Mouse (Mus musculus): ENCODE results near the gene Egfl8. TPM values are rescaled to one million over a fixed set of nuclear protein-coding genes. Genes with fewer than 3 reads are reported as not detected.

Egfl8 gene
- total and polyA plus RNA-seq, 2 experiments from 2014 or later = 3.5 to 7.4 TPM

- H3K4me2 ChIP-seq (ENCODE audit: low read depth, low read length) = no peak overlapping the region
- no peak overlapping the region for H3K4me3 ChIP-seq (ENCODE audit: low read length)
- WGBS = 64% methylated on average over 3 of the region's 3 CpGs
- H3K36me3 ChIP-seq (ENCODE audit: insufficient read depth, low read length) = no peaks in the 10 kb centered on the region
- no peaks in the 10 kb centered on the region for H3K9me3 ChIP-seq (ENCODE audit: low read length)
- peaks cover 5% of the 10 kb centered on the region; the same call in 1 of the 2 replicates for H3K27me3 ChIP-seq (ENCODE audit: insufficient read depth, low read length)
- DNase-seq (ENCODE audit: low spot score) (no peak), ATAC-seq (no peak)
- H3K4me1 ChIP-seq (ENCODE audit: insufficient read depth, low read length) = peaks cover 10% of the 10 kb centered on the region; the same call in 1 of the 2 replicates
- H3K27ac ChIP-seq = no peak overlapping the region
- H3K9ac ChIP-seq (replicated peaks; ENCODE audit: low read length) = no peak overlapping the region
- TF ChIP-seq CTCF (IDR thresholded peaks at IDR 0.05; ENCODE audit: low read depth) = no peak
Observed at GRCm38 (mm10) chr17:34659897-34660214, 44.1 kb upstream of the Egfl8 start.

DNA sequence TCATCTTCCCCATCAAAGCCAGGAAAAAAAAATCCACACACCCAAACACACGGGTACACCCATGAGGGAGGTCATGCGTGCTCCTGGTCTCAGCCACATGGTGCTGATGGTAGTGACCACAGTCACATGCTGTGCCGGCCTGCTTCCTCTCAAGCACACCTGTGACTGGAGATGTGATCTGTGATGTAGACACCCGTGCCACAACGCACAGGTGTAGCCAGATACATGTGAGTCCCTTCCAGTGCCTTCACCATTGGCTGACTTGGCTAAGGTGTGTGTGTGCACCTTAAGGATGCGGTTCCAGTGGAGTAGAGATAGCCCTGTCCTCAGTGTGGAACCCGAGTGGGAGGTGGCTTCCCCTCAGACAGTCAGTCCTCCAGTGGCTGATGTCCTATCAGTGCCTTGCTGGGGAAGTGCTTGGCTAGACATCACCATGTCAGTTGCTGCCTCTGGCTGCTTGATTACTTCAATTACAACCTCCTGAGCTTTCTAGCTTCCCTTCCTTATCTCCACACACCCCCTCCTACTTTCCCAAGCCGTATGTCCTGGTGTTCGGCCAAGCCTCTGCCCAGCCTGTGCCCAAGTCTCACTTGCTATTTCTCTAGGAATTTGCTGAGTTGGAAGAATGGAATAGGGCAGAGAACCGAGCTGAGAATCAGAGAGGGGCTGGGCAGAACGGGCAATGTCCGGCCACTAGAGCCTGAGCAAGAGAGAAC is 43.6 kb upstream of the Egfl8 start:
- WGBS = 64% methylated on average over 12 of the region's 12 CpGs

GRCm38 (mm10) chr17:34658591-34658990 is 42.8 kb upstream of the Egfl8 start:
- 84% methylated on average over 3 of the region's 3 CpGs for WGBS
- no peak overlapping the region for H3K4me3 ChIP-seq (ENCODE audit: low read length)
- no peaks in the 10 kb centered on the region for H3K9me3 ChIP-seq (ENCODE audit: low read length)
- no peak for DNase-seq (ENCODE audit: low spot score)
- H3K36me3 ChIP-seq (ENCODE audit: insufficient read depth, low read length) = peaks cover 3% of the 10 kb centered on the region; the same call in 1 of the 2 replicates
- H3K4me2 ChIP-seq (ENCODE audit: low read depth, low read length) = no peak overlapping the region
- ATAC-seq = no peak
- H3K4me1 ChIP-seq (ENCODE audit: insufficient read depth, low read length) = peaks cover 10% of the 10 kb centered on the region; the same call in 1 of the 2 replicates
- H3K9ac ChIP-seq (replicated peaks; ENCODE audit: low read length) = no peak overlapping the region
- no peak for TF ChIP-seq CTCF (IDR thresholded peaks at IDR 0.05; ENCODE audit: low read depth)
- H3K27me3 ChIP-seq (ENCODE audit: insufficient read depth, low read length) = peaks cover 5% of the 10 kb centered on the region; the same call in 1 of the 2 replicates
- no peak overlapping the region for H3K27ac ChIP-seq

More for the DNA sequence above, 43.6 kb upstream of the Egfl8 start:
- peaks cover 5% of the 10 kb centered on the region; the same call in 1 of the 2 replicates for H3K27me3 ChIP-seq (ENCODE audit: insufficient read depth, low read length)
- no peak overlapping the region for H3K9ac ChIP-seq (replicated peaks; ENCODE audit: low read length)
- ATAC-seq = no peak
- DNase-seq (ENCODE audit: low spot score) = no peak
- TF ChIP-seq CTCF (IDR thresholded peaks at IDR 0.05; ENCODE audit: low read depth) = no peak
- H3K27ac ChIP-seq = no peak overlapping the region
- H3K4me2 ChIP-seq (ENCODE audit: low read depth, low read length) = no peak overlapping the region
- peaks cover 10% of the 10 kb centered on the region; the same call in 1 of the 2 replicates for H3K4me1 ChIP-seq (ENCODE audit: insufficient read depth, low read length)
- no peak overlapping the region for H3K4me3 ChIP-seq (ENCODE audit: low read length)
- no peaks in the 10 kb centered on the region; the same call in 1 of the 2 replicates for H3K36me3 ChIP-seq (ENCODE audit: insufficient read depth, low read length)
- no peaks in the 10 kb centered on the region for H3K9me3 ChIP-seq (ENCODE audit: low read length)

- H3K4me2 ChIP-seq (ENCODE audit: low read depth, low read length) = no peak overlapping the region
- no peak overlapping the region for H3K9ac ChIP-seq (replicated peaks; ENCODE audit: low read length)
- ATAC-seq = no peak
- no peak for TF ChIP-seq CTCF (IDR thresholded peaks at IDR 0.05; ENCODE audit: low read depth)
- H3K36me3 ChIP-seq (ENCODE audit: insufficient read depth, low read length) = peaks cover 7% of the 10 kb centered on the region
- WGBS = 85% methylated on average over 2 of the region's 2 CpGs
- no peak overlapping the region for H3K4me3 ChIP-seq (ENCODE audit: low read length)
- H3K27me3 ChIP-seq (ENCODE audit: insufficient read depth, low read length) = peaks cover 5% of the 10 kb centered on the region; the same call in 1 of the 2 replicates
- no peak for DNase-seq (ENCODE audit: low spot score)
- no peak overlapping the region for H3K27ac ChIP-seq
- no peaks in the 10 kb centered on the region for H3K9me3 ChIP-seq (ENCODE audit: low read length)
- H3K4me1 ChIP-seq (ENCODE audit: insufficient read depth, low read length) = peaks cover 10% of the 10 kb centered on the region; the same call in 1 of the 2 replicates
Observed at GRCm38 (mm10) chr17:34658145-34658544, 42.4 kb upstream of the Egfl8 start.

- Histone ChIP-seq H3K4me1 (ENCODE audit: insufficient read depth, low read length) (peaks cover 10% of the 10 kb centered on the region; the same call in 1 of the 2 replicates), H3K4me3 (ENCODE audit: low read length) (no peak overlapping the region), H3K27me3 (ENCODE audit: insufficient read depth, low read length) (peaks cover 5% of the 10 kb centered on the region; the same call in 1 of the 2 replicates), H3K9me3 (ENCODE audit: low read length) (no peaks in the 10 kb centered on the region), H3K27ac (no peak overlapping the region), H3K4me2 (ENCODE audit: low read depth, low read length) (no peak overlapping the region), H3K36me3 (ENCODE audit: insufficient read depth, low read length) (peaks cover 16% of the 10 kb centered on the region), H3K9ac (replicated peaks; ENCODE audit: low read length) (no peak overlapping the region)
- 33% methylated on average over 2 of the region's 2 CpGs for whole genome bisulfite sequencing
- ATAC-seq (no peak), DNase-seq (ENCODE audit: low spot score) (no peak)
- TF ChIP-seq CTCF (IDR thresholded peaks at IDR 0.05; ENCODE audit: low read depth) = no peak
Observed at GRCm38 (mm10) chr17:34657271-34657670, 41.5 kb upstream of the Egfl8 start.

- 29% methylated on average over 8 of the region's 8 CpGs for WGBS
- no peaks in the 10 kb centered on the region for H3K9me3 ChIP-seq (ENCODE audit: low read length)
- no peak overlapping the region for H3K4me2 ChIP-seq (ENCODE audit: low read depth, low read length)
- H3K4me1 ChIP-seq (ENCODE audit: insufficient read depth, low read length) = peaks cover 10% of the 10 kb centered on the region; the same call in 1 of the 2 replicates
- no peak overlapping the region for H3K9ac ChIP-seq (replicated peaks; ENCODE audit: low read length)
- H3K36me3 ChIP-seq (ENCODE audit: insufficient read depth, low read length) = peaks cover 21% of the 10 kb centered on the region
- TF ChIP-seq CTCF (IDR thresholded peaks at IDR 0.05; ENCODE audit: low read depth) = no peak
- ATAC-seq (no peak), DNase-seq (ENCODE audit: low spot score) (no peak)
- H3K27ac ChIP-seq = no peak overlapping the region
- H3K27me3 ChIP-seq (ENCODE audit: insufficient read depth, low read length) = peaks cover 5% of the 10 kb centered on the region; the same call in 1 of the 2 replicates
- no peak overlapping the region for H3K4me3 ChIP-seq (ENCODE audit: low read length)
Observed at GRCm38 (mm10) chr17:34656666-34657065, 40.9 kb upstream of the Egfl8 start.

DNA sequence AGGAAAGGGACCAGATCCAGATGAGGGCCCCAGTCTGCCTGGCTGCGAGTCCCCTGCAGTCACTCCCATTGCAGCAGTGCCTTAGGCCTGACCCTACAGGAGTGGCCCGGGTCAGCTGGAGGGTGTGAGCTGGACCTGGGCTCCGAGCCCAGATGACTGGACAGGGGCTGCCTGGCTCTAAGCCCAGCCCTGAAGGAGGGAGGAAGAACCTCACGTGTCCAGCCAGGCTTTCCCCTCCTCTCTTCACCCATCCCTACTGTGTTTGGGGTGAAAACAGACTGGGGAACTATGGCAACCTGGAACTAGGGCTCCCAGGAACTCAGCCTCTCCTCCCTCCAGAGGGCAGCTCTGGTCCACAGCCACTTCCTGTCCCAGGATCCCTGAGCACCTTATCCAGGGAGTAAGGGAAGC is 39.8 kb upstream of the Egfl8 start:
- Histone ChIP-seq H3K4me2 (ENCODE audit: low read depth, low read length) (no peak overlapping the region), H3K4me3 (ENCODE audit: low read length) (no peak overlapping the region), H3K9ac (replicated peaks; ENCODE audit: low read length) (no peak overlapping the region), H3K27me3 (ENCODE audit: insufficient read depth, low read length) (peaks cover under 1% of the 10 kb centered on the region; the same call in 1 of the 2 replicates), H3K4me1 (ENCODE audit: insufficient read depth, low read length) (peaks cover 10% of the 10 kb centered on the region; the same call in 1 of the 2 replicates), H3K27ac (0 out of 2 replicates have a peak overlapping the region, but pooled peaks have one; percentile 38), H3K9me3 (ENCODE audit: low read length) (no peaks in the 10 kb centered on the region), H3K36me3 (ENCODE audit: insufficient read depth, low read length) (peaks cover 30% of the 10 kb centered on the region)
- TF ChIP-seq CTCF (IDR thresholded peaks at IDR 0.05; ENCODE audit: low read depth) = peak; percentile 52
- DNase-seq (ENCODE audit: low spot score) (peak; percentile 77), ATAC-seq (peak; percentile 70)
- WGBS = 24% methylated on average over 4 of the region's 4 CpGs
